Mouse (Mus musculus) forebrain, embryonic 11.5 days (tissue): ENCODE data around the gene Soat2. TPM values are rescaled to one million over a fixed set of nuclear protein-coding genes. Genes with fewer than 3 reads are reported as not detected.
A peak's percentile ranks its signal among the peaks of the same experiment; 100 is the strongest.
"Not testable (repeated sequence)": the region's sequence is repeated elsewhere in the genome, so short reads cannot be mapped to it uniquely, and the experiment has no call there.

Experiments
- ATAC-seq: fragments of 200-750 bp; cut with Nextera tagmentation; replicated peaks from 2 replicates; pipeline ENCODE4 v1.8.0; 2017; ENCODE audit warnings: moderate TSS enrichment; ENCODE audit not compliant: low FRiP score
- DNase-seq: peaks from one replicate; pipeline ENCODE4 v3.0.0-alpha.2; 2017; ENCODE audit warnings: low spot score
- H3K27ac ChIP-seq: fragments of 300-500 bp; sonication (generic); 2 replicates; pipeline ENCODE4 v1.5.1; 2014; ENCODE audit warnings: low read depth, low read length
- H3K27me3 ChIP-seq: fragments of 300-500 bp; sonication (generic); 2 replicates; pipeline ENCODE4 v1.6.1; 2014; ENCODE audit warnings: mild to moderate bottlenecking, low read length, mixed read lengths; ENCODE audit not compliant: control insufficient read depth, insufficient read depth
- H3K36me3 ChIP-seq: fragments of 300-500 bp; sonication (generic); 2 replicates; pipeline ENCODE4 v1.6.1; 2014; ENCODE audit warnings: mild to moderate bottlenecking, low read length, moderate library complexity, mixed read lengths; ENCODE audit not compliant: control insufficient read depth, insufficient read depth
- H3K4me1 ChIP-seq: fragments of 300-500 bp; sonication (generic); replicated peaks from 2 replicates; pipeline ENCODE4 v1.6.1; 2014; ENCODE audit warnings: low read length, mixed read lengths; ENCODE audit not compliant: control insufficient read depth, insufficient read depth
- H3K4me2 ChIP-seq: fragments of 300-500 bp; sonication (generic); 2 replicates; pipeline ENCODE4 v1.6.1; 2014; ENCODE audit warnings: low read depth, mild to moderate bottlenecking, low read length, moderate library complexity, mixed read lengths; ENCODE audit not compliant: severe bottlenecking
- H3K4me3 ChIP-seq: fragments of 300-500 bp; sonication (generic); 2 replicates; pipeline ENCODE4 v1.5.1; 2014; ENCODE audit warnings: low read depth, low read length
- H3K9ac ChIP-seq: fragments of 300-500 bp; sonication (generic); 2 replicates; pipeline ENCODE4 v1.6.1; 2014; ENCODE audit warnings: low read length
- H3K9me3 ChIP-seq: fragments of 300-500 bp; sonication (generic); 2 replicates; pipeline ENCODE4 v1.6.1; 2016; ENCODE audit warnings: low read length, mixed read lengths; ENCODE audit not compliant: control insufficient read depth
- WGBS: fragments of 180-500 bp; shearing (Covaris S2); extraction: QIAGEN DNeasy Blood & Tissue Kit; methylation state at CpG from one replicate; pipeline ENCODE4 v1.1.7; 2014; 5-methylcytosine and 5-hydroxymethylcytosine counted together
- polyA plus RNA-seq: library from polyadenylated mRNA; unstranded; fragments of >200 nt; fragmentation: Nextera tagmentation; extraction: Ambion mirVana; gene quantifications from 2 replicates; pipeline ENCODE4 v1.2.1, GENCODE M21; 2014

Soat2 gene
- polyA plus RNA-seq, 1 experiment from 2014 or later = not detected

DNA sequence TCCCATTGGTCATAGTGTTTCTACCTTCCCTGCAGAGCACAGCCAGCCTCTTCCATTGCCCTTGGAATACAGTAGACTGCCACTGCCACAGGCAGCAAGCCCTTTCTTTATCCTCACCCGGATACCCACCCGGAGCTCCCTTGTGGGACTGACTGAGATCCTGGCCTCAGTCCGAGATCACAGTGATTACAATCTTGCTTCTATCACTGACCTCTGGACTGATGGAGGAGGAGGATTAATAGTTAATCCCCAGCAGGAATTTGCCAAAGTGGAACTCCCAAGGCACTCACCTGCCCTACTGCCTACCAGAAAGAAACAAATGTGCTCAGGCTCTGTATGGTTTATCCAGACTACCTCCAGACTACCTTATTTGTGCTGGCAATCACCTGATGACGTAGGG is 765 bp upstream of the Soat2 start:
- ATAC-seq = no peak
- 69% methylated on average over 4 of the region's 4 CpGs for WGBS
- H3K9me3 ChIP-seq = no peaks in the 10 kb centered on the region

GRCm38 (mm10) chr15:102152646-102153045 is 2.3 kb downstream of the Soat2 start:
- H3K27ac ChIP-seq = no peak overlapping the region

More for the DNA sequence above, 765 bp upstream of the Soat2 start:
- Histone ChIP-seq H3K36me3 (no peaks in the 10 kb centered on the region), H3K27ac (no peak overlapping the region), H3K9ac (no peak overlapping the region), H3K4me3 (no peak overlapping the region), H3K27me3 (peaks cover 13% of the 10 kb centered on the region; the same call in 1 of the 2 replicates), H3K4me2 (no peak overlapping the region), H3K4me1 (no peaks in the 10 kb centered on the region; the same call in 1 of the 2 replicates)
- DNase-seq = no peak

DNA sequence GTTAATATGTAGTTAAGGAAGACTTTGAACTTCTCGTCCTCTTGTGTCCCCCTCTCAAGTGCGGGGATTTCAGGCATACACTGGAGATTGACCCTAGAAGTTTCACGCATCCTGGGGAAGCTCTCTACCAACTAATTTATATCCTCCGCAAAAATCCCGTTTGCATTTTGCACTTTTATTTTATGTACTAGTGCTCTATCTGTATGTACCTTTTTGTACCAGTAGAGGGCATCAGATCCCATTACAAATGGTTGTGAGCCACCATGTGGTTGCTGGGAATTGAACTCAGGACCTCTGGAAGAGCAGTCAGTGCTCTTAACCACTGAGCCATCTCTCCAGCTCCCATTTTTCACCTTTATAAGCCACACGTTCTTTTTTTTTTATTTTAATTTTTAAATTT is 4.7 kb downstream of the Soat2 start:
- not testable (repeated sequence) for H3K4me3 ChIP-seq, H3K4me1 ChIP-seq, H3K27ac ChIP-seq, ATAC-seq, H3K27me3 ChIP-seq, H3K9ac ChIP-seq, H3K9me3 ChIP-seq, H3K36me3 ChIP-seq, H3K4me2 ChIP-seq, DNase-seq
- WGBS = 90% methylated on average over 6 of the region's 6 CpGs

More at GRCm38 (mm10) chr15:102152646-102153045, 2.3 kb downstream of the Soat2 start:
- DNase-seq = peak; percentile 39
- Histone ChIP-seq H3K9me3 (no peaks in the 10 kb centered on the region), H3K4me1 (0 out of 2 replicates have a peak, but pooled peaks cover 2% of the 10 kb centered on the region), H3K4me2 (no peak overlapping the region), H3K9ac (no peak overlapping the region), H3K4me3 (no peak overlapping the region), H3K27me3 (no peaks in the 10 kb centered on the region), H3K36me3 (no peaks in the 10 kb centered on the region)
- 37% methylated on average over 4 of the region's 4 CpGs for WGBS
- no peak for ATAC-seq

DNA sequence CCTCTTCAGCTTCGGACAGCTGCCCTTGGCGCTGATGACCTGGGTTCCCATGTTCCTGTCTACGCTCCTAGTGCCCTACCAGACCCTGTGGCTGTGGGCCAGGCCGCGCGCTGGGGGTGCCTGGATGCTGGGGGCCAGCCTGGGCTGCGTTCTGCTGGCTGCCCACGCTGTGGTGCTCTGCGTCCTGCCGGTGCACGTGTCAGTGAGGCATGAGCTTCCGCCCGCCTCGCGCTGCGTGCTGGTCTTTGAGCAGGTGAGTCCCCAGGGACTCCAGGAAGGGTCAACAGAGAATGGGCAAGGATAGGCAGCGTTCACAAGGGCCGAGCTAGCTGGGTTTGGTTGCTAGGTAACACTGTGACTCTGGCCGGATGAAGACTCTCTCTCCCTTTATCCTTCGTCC is 6.5 kb downstream of the Soat2 start:
- ATAC-seq (no peak), DNase-seq (no peak)
- Histone ChIP-seq H3K27me3 (no peaks in the 10 kb centered on the region), H3K4me1 (0 out of 2 replicates have a peak, but pooled peaks cover 2% of the 10 kb centered on the region), H3K27ac (no peak overlapping the region), H3K4me2 (no peak overlapping the region), H3K9me3 (no peaks in the 10 kb centered on the region), H3K4me3 (no peak overlapping the region), H3K9ac (peak overlapping the region; percentile 4; the same call in 1 of the 2 replicates), H3K36me3 (no peaks in the 10 kb centered on the region)
- 33% methylated on average over 20 of the region's 20 CpGs for WGBS

- H3K9ac ChIP-seq = no peak overlapping the region
- H3K27me3 ChIP-seq = no peaks in the 10 kb centered on the region
- H3K4me2 ChIP-seq = no peak overlapping the region
- no peaks in the 10 kb centered on the region for H3K9me3 ChIP-seq
- no peak overlapping the region for H3K27ac ChIP-seq
- no peak overlapping the region for H3K4me3 ChIP-seq
- 62% methylated on average over 27 of the region's 27 CpGs for WGBS
- 0 out of 2 replicates have a peak, but pooled peaks cover 2% of the 10 kb centered on the region for H3K4me1 ChIP-seq
- DNase-seq = no peak
- no peak for ATAC-seq
- H3K36me3 ChIP-seq = no peaks in the 10 kb centered on the region
These were observed 10.2 kb downstream of the Soat2 start for GRCm38 (mm10) chr15:102160415-102161060.

- no peaks in the 10 kb centered on the region for H3K9me3 ChIP-seq
- DNase-seq (no peak), ATAC-seq (no peak)
- H3K36me3 ChIP-seq = no peaks in the 10 kb centered on the region
- H3K9ac ChIP-seq = no peak overlapping the region
- 57% methylated on average over 3 of the region's 3 CpGs for WGBS
- no peaks in the 10 kb centered on the region for H3K27me3 ChIP-seq
- no peak overlapping the region for H3K4me3 ChIP-seq
- H3K4me1 ChIP-seq = no peaks in the 10 kb centered on the region
- H3K27ac ChIP-seq = no peak overlapping the region
- no peak overlapping the region for H3K4me2 ChIP-seq
These were observed 13.8 kb downstream of the Soat2 start for GRCm38 (mm10) chr15:102163900-102164693.

DNA sequence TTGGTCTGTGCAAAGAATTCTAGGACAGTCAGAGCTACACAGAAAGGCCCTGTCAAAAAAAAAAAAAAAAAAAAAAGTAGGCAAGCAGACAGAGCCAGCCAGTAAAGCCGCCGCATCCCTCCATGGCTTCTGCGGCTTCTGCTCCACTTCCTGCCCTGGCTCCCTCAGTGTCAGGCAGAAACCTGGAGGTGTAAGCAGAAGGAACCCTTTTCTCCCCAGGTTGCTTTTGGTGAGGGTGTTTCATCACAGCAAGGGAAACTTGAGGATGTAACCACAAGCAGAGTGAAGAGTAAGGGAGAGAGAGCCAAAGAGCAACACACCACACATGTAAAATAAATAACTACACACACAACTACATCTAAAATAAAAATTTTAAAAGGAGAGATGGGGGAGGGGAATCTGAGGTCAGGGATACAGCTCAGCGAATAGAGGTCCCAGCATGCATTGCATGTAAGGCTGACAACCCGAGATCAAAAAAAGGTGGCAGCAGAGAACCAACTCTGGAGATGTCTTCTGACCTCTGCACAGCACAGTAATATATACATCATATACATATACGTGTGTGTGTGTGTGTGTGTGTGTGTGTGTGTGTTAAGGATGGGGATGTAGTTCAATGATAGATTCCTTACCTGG is 15.3 kb downstream of the Soat2 start:
- 59% methylated on average over 6 of the region's 6 CpGs for WGBS
- H3K4me1 ChIP-seq = no peaks in the 10 kb centered on the region
- DNase-seq = no peak
- no peak for ATAC-seq
- no peaks in the 10 kb centered on the region for H3K36me3 ChIP-seq
- no peaks in the 10 kb centered on the region for H3K27me3 ChIP-seq
- H3K27ac ChIP-seq = no peak overlapping the region
- no peak overlapping the region for H3K4me3 ChIP-seq
- no peak overlapping the region for H3K4me2 ChIP-seq
- no peak overlapping the region for H3K9ac ChIP-seq
- no peaks in the 10 kb centered on the region for H3K9me3 ChIP-seq

DNA sequence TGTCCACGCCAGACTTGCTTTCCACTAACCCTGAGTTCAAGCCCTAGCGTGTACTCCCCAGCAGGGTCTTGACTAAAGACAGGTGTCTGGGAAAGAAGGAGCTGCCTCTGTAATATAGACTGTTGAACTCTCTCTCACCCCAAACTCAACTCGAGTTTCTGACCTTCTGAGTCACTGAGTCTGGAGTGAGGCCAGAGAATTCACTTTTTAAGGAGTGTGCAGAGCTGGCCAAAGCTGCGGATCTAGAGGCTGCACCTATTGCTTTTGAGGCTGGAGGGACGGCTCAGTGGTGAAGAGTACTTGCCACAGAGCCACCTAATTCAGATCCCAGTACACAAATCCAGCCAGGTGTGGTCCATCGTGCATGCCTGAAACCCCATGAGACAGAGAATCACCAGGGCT is 17.3 kb downstream of the Soat2 start:
- H3K9me3 ChIP-seq = no peaks in the 10 kb centered on the region
- no peak overlapping the region for H3K9ac ChIP-seq
- no peak overlapping the region for H3K4me2 ChIP-seq
- DNase-seq (no peak), ATAC-seq (no peak)
- H3K27ac ChIP-seq = no peak overlapping the region
- no peaks in the 10 kb centered on the region for H3K4me1 ChIP-seq
- H3K27me3 ChIP-seq = no peaks in the 10 kb centered on the region
- H3K4me3 ChIP-seq = no peak overlapping the region
- WGBS = 63% methylated on average over 6 of the region's 6 CpGs
- H3K36me3 ChIP-seq = no peaks in the 10 kb centered on the region
